Mouse (Mus musculus) liver, embryonic 14.5 days (tissue): ENCODE data around the gene Efhd2.

ENCODE experiments used
- CTCF ChIP-seq: IDR thresholded peaks from 2 replicates; pipeline ENCODE4 v1.5.1; 2016; ENCODE audit warnings: antibody characterized with exemption, low read depth, control low read depth
- EP300 ChIP-seq: IDR thresholded peaks from 2 replicates; pipeline ENCODE4 v1.6.1; 2016; ENCODE audit warnings: antibody characterized with exemption, low read depth

DNA sequence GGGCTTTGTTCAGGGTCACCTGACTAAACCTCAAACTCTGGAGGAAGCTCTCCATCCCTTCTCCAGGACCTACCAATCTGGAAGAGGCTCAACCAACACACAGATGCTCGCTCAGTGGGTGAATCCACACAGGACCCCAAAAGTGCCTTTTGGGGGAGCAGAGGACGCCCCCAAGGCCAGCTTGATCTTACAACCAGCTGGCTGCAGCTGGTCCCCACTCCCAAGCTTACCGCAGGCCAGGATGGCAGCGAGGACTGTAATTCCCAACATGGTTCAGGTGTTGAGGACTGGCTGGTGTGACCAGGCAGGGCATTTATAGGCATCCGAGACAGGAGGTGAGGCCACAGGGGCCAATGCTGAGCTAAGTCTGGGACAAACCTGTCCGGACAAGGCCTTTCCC, 28.7 kb downstream of the Efhd2 start, which contains the start of gene Ctrc:
- no peak for TF ChIP-seq EP300
- TF ChIP-seq CTCF: no peak
